Mouse (Mus musculus) R1 (cell line): Measurements from ENCODE around the gene Bsph2.
A peak's percentile ranks its signal among the peaks of the same experiment; 100 is the strongest.

ENCODE experiments used
- DNase-seq: peaks from one replicate; pipeline ENCODE4 v3.0.0-alpha.2; 2018; ENCODE audit warnings: low read depth, low spot score

Gene Bsph2

GRCm38 (mm10) chr7:13570967-13571366 is at the start of gene Bsph2:
Bsph2 (minus strand) TSS chr7:13571067.
- DNase-seq, result no peak

GRCm38 (mm10) chr7:13511539-13511938 is 59.3 kb downstream of the Bsph2 start:
- peak; percentile 30 for DNase-seq
